16 mouse cellular contexts compared by ENCODE assay signal in genomic region chr6:56489161-56489560, GRCm38 (mm10).
"Had no signal": no experiment of that assay in that cellular context is flagged by ENCODE, and none has a peak within 500 bp of the region (broad histone marks: within the 10 kb centered on the region; RNA-seq: fewer than 3 reads in every experiment).

No protein-coding gene starts in this region.

- H3K4me1 ChIP-seq: neural tube, embryonic 12.5 days; neural tube, embryonic 13.5 days; neural tube, embryonic 15.5 days; stomach, embryonic 15.5 days had no signal

- DNase-seq: right cerebral cortex, adult 18-20 months; right cerebral cortex, postnatal 14 days; right cerebral cortex, postnatal 25 days; right cerebral cortex, postnatal 4 days; spleen, adult 18-20 months; thymus, adult 18-20 months; thymus, adult 2 months; thymus, postnatal 14 days; thymus, postnatal 25 days; thymus, postnatal 36 days; thymus, postnatal 4 days had no signal

- H3K9me3 ChIP-seq: neural tube, embryonic 12.5 days; neural tube, embryonic 13.5 days; neural tube, embryonic 15.5 days; stomach, embryonic 15.5 days had no signal

- H3K36me3 ChIP-seq: neural tube, embryonic 12.5 days; neural tube, embryonic 13.5 days; neural tube, embryonic 15.5 days; stomach, embryonic 15.5 days had no signal

- H3K27me3 ChIP-seq: neural tube, embryonic 12.5 days; neural tube, embryonic 13.5 days; neural tube, embryonic 15.5 days; stomach, embryonic 15.5 days had no signal

- H3K27ac ChIP-seq: neural tube, embryonic 12.5 days; neural tube, embryonic 13.5 days; neural tube, embryonic 15.5 days; stomach, embryonic 15.5 days; stomach, postnatal 0 days had no signal

- H3K9ac ChIP-seq: neural tube, embryonic 12.5 days; neural tube, embryonic 13.5 days; neural tube, embryonic 15.5 days; stomach, embryonic 15.5 days had no signal

- H3K4me3 ChIP-seq: neural tube, embryonic 12.5 days; neural tube, embryonic 13.5 days; neural tube, embryonic 15.5 days; stomach, embryonic 15.5 days had no signal

- H3K4me2 ChIP-seq: neural tube, embryonic 12.5 days; neural tube, embryonic 13.5 days; neural tube, embryonic 15.5 days; stomach, embryonic 15.5 days had no signal
